Comparison of ENCODE assay signal across 33 mouse cellular contexts in genomic region chr10:99584855-99585254, GRCm38 (mm10).
A peak's percentile ranks its signal among the peaks of the same experiment; 100 is the strongest.
DNase-seq lines count a peak whose midpoint lies in the region; ATAC-seq lines count a peak whose summit lies in the region.
"Had no signal": no experiment of that assay in that cellular context is flagged by ENCODE, and none has a peak within 500 bp of the region (broad histone marks: within the 10 kb centered on the region; RNA-seq: fewer than 3 reads in every experiment).

No protein-coding gene starts in this region.

- H3K4me2 ChIP-seq in forebrain, embryonic 14.5 days (ENCODE audit: low read length) = no peak overlapping the region
- H3K4me2 ChIP-seq: embryonic facial prominence, embryonic 13.5 days; forebrain, embryonic 13.5 days; heart, embryonic 12.5 days; heart, embryonic 15.5 days; hindbrain, embryonic 13.5 days; intestine, embryonic 15.5 days had no signal

- ATAC-seq in megakaryocyte, adult 5-6 weeks (ENCODE audit: poor library complexity, severe bottlenecking) = peak; percentile 74
- peak; percentile 60; the same call in 1 of the 2 replicates for ATAC-seq in neutrophil, adult 5-6 weeks (ENCODE audit: extremely low read depth, insufficient number of reproducible peaks, low FRiP score, poor library complexity, severe bottlenecking)
- ATAC-seq in forebrain, embryonic 14.5 days = no peak
- ATAC-seq: forebrain, embryonic 13.5 days; forebrain, postnatal 0 days; hindbrain, embryonic 16.5 days; intestine, embryonic 15.5 days; Patski had no signal

- no peaks in the 10 kb centered on the region for H3K36me3 ChIP-seq in forebrain, embryonic 14.5 days (ENCODE audit: control insufficient read depth, insufficient read depth, low read length)
- H3K36me3 ChIP-seq: embryonic facial prominence, embryonic 10.5 days; embryonic facial prominence, embryonic 13.5 days; G1E; heart, embryonic 12.5 days; heart, embryonic 15.5 days; hindbrain, embryonic 10.5 days; hindbrain, embryonic 13.5 days; intestine, embryonic 15.5 days had no signal

- DNase-seq in lung, postnatal 36 days = peak; percentile 10
- DNase-seq in lung, postnatal 10 days = no peak
- DNase-seq in c-Kit-positive CD71-negative TER-119-negative erythroid progenitor cells, embryonic 14.5 days (ENCODE audit: low read depth) = peak; percentile 10
- DNase-seq in cerebellum, adult 8-10 months = no peak
- no peak for DNase-seq in forebrain, embryonic 14.5 days (ENCODE audit: low spot score)
- DNase-seq in cerebellum, postnatal 10 days = no peak
- DNase-seq: adrenal gland, adult 8-10 months; adrenal gland, postnatal 25 days; cerebellum, adult 11 months; cerebellum, adult 2 months; cerebellum, postnatal 25 days; embryo, embryonic 11 days; forebrain, postnatal 0 days; gastrocnemius, adult 2 months; gastrocnemius, postnatal 14 days; heart, adult 18-20 months; heart, postnatal 10 days; heart, postnatal 36 days; kidney, adult 11 months had no signal

- H3K27ac ChIP-seq in forebrain, embryonic 14.5 days (ENCODE audit: low read depth, low read length) = no peak overlapping the region
- H3K27ac ChIP-seq: embryonic facial prominence, embryonic 10.5 days; embryonic facial prominence, embryonic 13.5 days; forebrain, embryonic 13.5 days; gastrocnemius, adult 2 months; heart, embryonic 15.5 days; hindbrain, embryonic 10.5 days; hindbrain, embryonic 13.5 days; intestine, embryonic 15.5 days had no signal

- H3K4me1 ChIP-seq in forebrain, embryonic 14.5 days (ENCODE audit: control insufficient read depth, insufficient read depth, low read length) = no peaks in the 10 kb centered on the region
- H3K4me1 ChIP-seq: embryonic facial prominence, embryonic 13.5 days; forebrain, embryonic 13.5 days; heart, embryonic 12.5 days; heart, embryonic 15.5 days; hindbrain, embryonic 13.5 days; intestine, embryonic 15.5 days had no signal

- no peaks in the 10 kb centered on the region for H3K27me3 ChIP-seq in forebrain, embryonic 14.5 days (replicated peaks; ENCODE audit: control insufficient read depth, insufficient read depth, low read length)
- H3K27me3 ChIP-seq: embryonic facial prominence, embryonic 13.5 days; forebrain, embryonic 13.5 days; heart, embryonic 12.5 days; heart, embryonic 15.5 days; hindbrain, embryonic 13.5 days; intestine, embryonic 15.5 days had no signal

- WGBS in forebrain, embryonic 14.5 days = 83% methylated on average over 2 of the region's 2 CpGs

- H3K9ac ChIP-seq in forebrain, embryonic 14.5 days (ENCODE audit: low read length) = no peak overlapping the region
- H3K9ac ChIP-seq: embryonic facial prominence, embryonic 13.5 days; forebrain, embryonic 13.5 days; forebrain, postnatal 0 days; heart, embryonic 12.5 days; heart, embryonic 15.5 days; hindbrain, embryonic 13.5 days; intestine, embryonic 15.5 days had no signal

- H3K9me3 ChIP-seq in forebrain, embryonic 14.5 days (replicated peaks; ENCODE audit: control insufficient read depth, low read length) = no peaks in the 10 kb centered on the region
- H3K9me3 ChIP-seq: embryonic facial prominence, embryonic 10.5 days; embryonic facial prominence, embryonic 13.5 days; forebrain, embryonic 13.5 days; heart, embryonic 15.5 days; hindbrain, embryonic 10.5 days; hindbrain, embryonic 13.5 days; intestine, embryonic 15.5 days had no signal

- no peak overlapping the region for H3K4me3 ChIP-seq in forebrain, embryonic 14.5 days (ENCODE audit: low read depth, low read length)
- H3K4me3 ChIP-seq: embryonic facial prominence, embryonic 10.5 days; embryonic facial prominence, embryonic 13.5 days; erythroblast, embryonic 14.5 days; forebrain, embryonic 13.5 days; gastrocnemius, adult 2 months; heart, embryonic 12.5 days; heart, embryonic 15.5 days; hindbrain, embryonic 10.5 days; hindbrain, embryonic 13.5 days; intestine, embryonic 15.5 days had no signal

Comparison
In these comparisons a context has a peak if more than half of its experiments do, and no peak if none do; other contexts are left out.
1. DNase-seq: peak in lung, postnatal 36 days (single experiment) and c-Kit-positive CD71-negative TER-119-negative erythroid progenitor cells, embryonic 14.5 days (single experiment); none in lung, postnatal 10 days (single experiment), cerebellum, adult 8-10 months (single experiment), forebrain, embryonic 14.5 days (single experiment) and cerebellum, postnatal 10 days (0 of 2).